Mouse (Mus musculus) 3134 (cell line): ENCODE data around the gene Fam98b.

Experiments used
- DNase-seq: peaks from one replicate; pipeline ENCODE4 v3.0.0-alpha.2; 2011; ENCODE audit warnings: low spot score; ENCODE audit not compliant: insufficient read length; ENCODE audit errors: extremely low read depth

The Fam98b gene

GRCm38 (mm10) chr2:117299596-117300448 is 50.3 kb downstream of the Fam98b start:
- no peak for DNase-seq

DNA sequence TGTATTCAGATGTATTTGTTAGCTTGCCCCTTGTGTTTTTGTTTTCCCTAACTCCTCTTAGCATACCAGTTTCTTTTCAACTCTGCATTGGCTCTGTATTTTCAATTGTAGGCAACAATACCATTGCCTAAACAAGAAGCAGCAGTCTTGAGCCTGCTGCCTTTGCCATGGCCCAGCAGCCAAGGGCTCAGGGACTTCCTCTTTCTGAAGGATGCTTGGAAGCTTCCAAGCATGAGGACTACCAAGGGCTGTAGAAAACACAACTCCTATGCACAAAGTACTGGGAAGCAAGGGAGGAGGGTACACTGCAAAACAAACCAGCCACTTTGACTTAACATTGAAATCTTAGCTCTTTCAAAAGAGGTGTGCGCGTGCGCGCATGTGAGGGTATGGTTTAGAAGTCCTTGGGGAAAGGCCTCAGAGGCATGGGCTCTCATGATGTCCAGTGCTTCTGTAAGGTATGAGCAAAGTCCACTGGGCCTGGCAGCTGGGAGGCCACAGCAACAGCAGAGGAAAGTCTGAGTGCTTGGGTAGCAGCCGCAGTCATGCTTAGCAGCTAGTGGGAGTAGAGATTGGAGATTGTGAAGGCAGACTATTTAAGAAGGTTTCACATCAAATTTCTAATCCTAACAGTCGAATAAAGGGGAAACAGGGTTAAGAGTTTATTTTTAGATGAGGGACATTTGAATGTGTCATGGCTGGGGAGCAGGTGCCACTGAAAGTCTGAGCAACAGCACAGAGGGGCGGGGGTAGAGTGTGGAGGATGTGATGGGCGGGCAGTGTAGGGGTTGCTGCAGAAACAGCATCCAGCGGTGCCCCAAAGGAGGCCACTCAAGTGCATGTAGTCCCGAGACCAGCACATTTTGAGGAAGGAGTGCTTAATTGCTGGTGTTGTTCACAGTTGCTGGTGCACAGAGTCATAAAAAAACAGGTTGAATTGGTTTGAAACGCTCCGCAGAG is 54.1 kb downstream of the Fam98b start:
- DNase-seq, result no peak

- no peak for DNase-seq
Observed at GRCm38 (mm10) chr2:117304941-117305340, 55.4 kb downstream of the Fam98b start.

- no peak for DNase-seq
Observed at GRCm38 (mm10) chr2:117307959-117308358, 58.4 kb downstream of the Fam98b start.

- no peak for DNase-seq
Observed at GRCm38 (mm10) chr2:117309046-117309445, 59.5 kb downstream of the Fam98b start.

DNA sequence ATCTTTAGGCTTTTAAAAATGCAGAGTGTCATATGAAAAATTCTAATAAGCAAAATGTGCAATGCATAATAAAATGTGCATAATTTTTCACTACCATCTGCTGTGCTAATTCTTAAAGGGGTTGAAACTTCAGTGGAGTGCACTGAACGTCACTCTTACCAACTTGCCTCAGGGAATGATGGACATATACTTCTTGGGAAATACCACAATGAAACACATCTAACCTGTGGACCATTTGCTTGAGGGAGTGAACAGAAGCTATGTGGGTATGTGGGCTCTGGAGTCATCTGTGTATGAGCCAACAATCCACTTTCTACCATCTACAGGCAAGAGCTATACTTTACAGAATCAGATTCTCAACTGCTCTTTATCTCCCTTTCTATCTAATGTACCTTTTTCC is 61.8 kb downstream of the Fam98b start:
- no peak for DNase-seq

DNA sequence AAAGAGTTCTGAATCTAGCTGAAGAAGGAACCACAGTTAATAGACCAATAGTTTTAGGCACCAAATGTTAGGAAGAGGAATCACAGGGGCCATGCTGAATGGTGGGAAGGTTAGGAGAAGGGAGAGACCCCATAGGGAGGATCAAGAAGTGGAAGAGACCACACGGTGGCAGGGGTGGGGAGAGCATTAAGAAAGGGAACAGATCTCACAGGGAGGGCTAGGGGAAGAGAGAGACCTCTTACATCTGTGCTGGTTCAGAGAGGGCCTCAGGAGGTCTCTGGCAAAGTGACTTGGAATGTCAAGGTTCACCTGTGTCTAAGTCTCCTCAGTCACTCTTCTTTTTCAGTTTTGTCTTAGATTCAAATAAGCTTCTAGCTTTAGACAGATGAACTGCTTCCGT is 62.5 kb downstream of the Fam98b start:
- no peak for DNase-seq

DNA sequence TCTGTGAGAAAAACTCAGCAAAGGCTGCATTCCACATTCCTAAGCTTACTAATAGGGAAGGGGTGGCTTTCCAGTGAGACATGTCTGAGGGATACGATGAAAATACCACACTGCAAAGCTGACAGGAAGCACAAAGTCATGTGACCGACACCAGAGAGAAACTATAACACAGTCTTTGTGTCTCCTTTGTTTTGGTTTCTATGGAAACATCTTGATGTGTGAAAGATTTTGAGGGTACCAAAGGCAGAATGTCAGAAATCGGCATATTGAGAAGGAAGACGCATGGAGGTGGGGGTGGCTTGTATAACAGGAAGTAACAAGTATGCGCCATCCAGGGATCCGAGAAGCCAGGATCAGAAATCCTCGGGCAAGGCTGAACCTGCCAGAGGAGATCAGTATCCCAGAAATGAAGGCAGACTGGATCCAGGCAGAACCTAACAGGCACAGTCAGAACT is 62.9 kb downstream of the Fam98b start:
- DNase-seq, result peak; percentile 6

- DNase-seq, result no peak
Observed at GRCm38 (mm10) chr2:117313586-117314235, 64.2 kb downstream of the Fam98b start.

GRCm38 (mm10) chr2:117318991-117319390 is 69.5 kb downstream of the Fam98b start:
- DNase-seq, result no peak
